Mouse (Mus musculus) liver, adult (tissue): ENCODE data around the gene Bace1.

Experiments
- GATA4 ChIP-seq: IDR thresholded peaks from 2 replicates; pipeline ENCODE4 v1.6.1; 2014; ENCODE audit warnings: mild to moderate bottlenecking, low read length; ENCODE audit not compliant: insufficient replicate concordance

Bace1 gene

GRCm38 (mm10) chr9:45818406-45819011 is 19.9 kb upstream of the Bace1 start:
- no peak for TF ChIP-seq GATA4

- no peak for TF ChIP-seq GATA4
Observed at GRCm38 (mm10) chr9:45827663-45828290, 10.6 kb upstream of the Bace1 start.

- TF ChIP-seq GATA4: no peak
Observed at GRCm38 (mm10) chr9:45828291-45828963, 10.0 kb upstream of the Bace1 start, which contains the start of gene Cep164. TSS of gene Cep164 (minus strand) at chr9:45828691.

- no peak for TF ChIP-seq GATA4
Observed at GRCm38 (mm10) chr9:45829107-45829506, 9.3 kb upstream of the Bace1 start.

GRCm38 (mm10) chr9:45832898-45833297 is 5.5 kb upstream of the Bace1 start:
- no peak for TF ChIP-seq GATA4

GRCm38 (mm10) chr9:45833461-45833860 is 4.9 kb upstream of the Bace1 start:
- no peak for TF ChIP-seq GATA4

GRCm38 (mm10) chr9:45838069-45838433 is 329 bp upstream of the Bace1 start:
- TF ChIP-seq GATA4: no peak

GRCm38 (mm10) chr9:45839139-45839981 is 980 bp downstream of the Bace1 start:
- no peak for TF ChIP-seq GATA4

- no peak for TF ChIP-seq GATA4
Observed at GRCm38 (mm10) chr9:45839982-45840300, 1.6 kb downstream of the Bace1 start.

GRCm38 (mm10) chr9:45840331-45840730 is 2.0 kb downstream of the Bace1 start:
- no peak for TF ChIP-seq GATA4

GRCm38 (mm10) chr9:45841458-45841857 is 3.1 kb downstream of the Bace1 start:
- no peak for TF ChIP-seq GATA4

- no peak for TF ChIP-seq GATA4
Observed at GRCm38 (mm10) chr9:45843007-45843406, 4.6 kb downstream of the Bace1 start.

GRCm38 (mm10) chr9:45843780-45844179 is 5.4 kb downstream of the Bace1 start:
- TF ChIP-seq GATA4: no peak

- TF ChIP-seq GATA4: no peak
Observed at GRCm38 (mm10) chr9:45845541-45845940, 7.2 kb downstream of the Bace1 start.

- TF ChIP-seq GATA4: no peak
Observed at GRCm38 (mm10) chr9:45846891-45847460, 8.6 kb downstream of the Bace1 start.

GRCm38 (mm10) chr9:45849528-45850408 is 11.4 kb downstream of the Bace1 start:
- TF ChIP-seq GATA4: no peak
